Mouse (Mus musculus): ENCODE data around the gene Slc43a3. TPM values are rescaled to one million over a fixed set of nuclear protein-coding genes. Genes with fewer than 3 reads are reported as not detected.

The Slc43a3 gene
- polyA plus RNA-seq, 1 experiment = 26.0 TPM

DNA sequence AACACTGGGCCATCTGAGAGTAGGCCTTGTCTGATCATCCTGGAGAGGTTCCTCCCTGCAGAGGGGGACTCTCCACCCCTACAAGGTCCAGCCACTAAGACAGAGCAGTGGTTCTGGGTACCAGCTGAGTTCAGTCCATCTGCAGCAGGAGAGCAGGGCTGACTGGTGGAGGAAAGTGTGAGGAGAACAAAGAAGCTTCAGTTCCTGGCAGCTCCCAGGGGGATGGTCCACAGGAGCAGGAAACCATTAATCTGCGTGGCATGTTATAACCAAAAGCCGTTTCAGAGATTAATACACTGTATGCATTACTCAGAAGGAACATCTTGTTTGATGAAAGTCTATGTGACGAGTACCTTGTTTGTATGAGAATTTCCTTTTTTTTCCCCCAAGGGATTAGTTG, 23.7 kb upstream of the Slc43a3 start:
- H3K4me1 ChIP-seq (ENCODE audit: control insufficient read depth, insufficient read depth, low read length) = no peaks in the 10 kb centered on the region
- TF ChIP-seq CTCF (IDR thresholded peaks at IDR 0.05; ENCODE audit: borderline replicate concordance, insufficient read depth, low read length) (no peak), POLR2A (IDR thresholded peaks at IDR 0.05; ENCODE audit: low read depth, low read length) (no peak)
- H3K27ac ChIP-seq (ENCODE audit: insufficient read depth, low read length) = no peak overlapping the region
- no peak overlapping the region for H3K4me3 ChIP-seq (ENCODE audit: insufficient read depth, low read length)

DNA sequence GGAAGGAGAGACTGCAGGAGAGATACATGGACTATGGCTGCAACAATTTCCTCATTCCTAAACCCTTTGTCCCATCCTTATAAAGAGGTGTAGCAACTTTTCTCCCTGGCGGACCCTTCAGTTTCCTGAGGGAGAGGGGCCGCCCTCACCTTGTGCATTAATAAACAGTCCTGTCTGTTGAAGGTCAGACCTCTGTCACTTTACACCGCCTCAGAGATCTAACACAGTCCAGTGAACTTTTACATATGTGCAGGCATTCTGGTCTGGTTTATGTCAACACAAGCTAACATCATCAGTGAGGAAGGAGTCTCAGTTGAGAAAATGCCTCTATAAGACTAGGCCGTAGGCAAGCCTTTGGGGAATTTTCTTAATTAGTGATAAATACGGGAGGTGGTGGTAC, 22.5 kb upstream of the Slc43a3 start:
- no peak overlapping the region for H3K27ac ChIP-seq (ENCODE audit: insufficient read depth, low read length)
- TF ChIP-seq POLR2A (IDR thresholded peaks at IDR 0.05; ENCODE audit: low read depth, low read length) = no peak
- no peaks in the 10 kb centered on the region for H3K4me1 ChIP-seq (ENCODE audit: control insufficient read depth, insufficient read depth, low read length)
- no peak overlapping the region for H3K4me3 ChIP-seq (ENCODE audit: insufficient read depth, low read length)

DNA sequence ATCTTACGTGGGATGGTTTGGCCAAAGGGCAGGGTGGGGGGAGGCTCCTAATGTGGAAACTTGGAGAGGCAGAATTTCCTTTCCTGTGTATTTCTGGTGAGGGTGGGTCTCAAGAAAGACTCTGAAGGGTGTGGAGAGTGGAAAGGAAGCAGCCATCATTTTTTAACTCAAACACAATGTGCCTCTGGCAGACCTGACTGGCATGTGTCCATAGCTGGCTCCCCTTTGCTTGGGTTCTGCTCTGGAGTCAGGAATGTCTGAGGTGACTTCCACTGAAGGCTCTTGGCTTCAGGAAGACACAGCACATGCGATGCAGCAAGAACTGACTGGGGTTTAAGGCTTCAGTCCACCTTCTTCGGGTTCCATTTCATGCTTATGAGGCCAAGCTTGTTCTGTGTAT, 21.0 kb upstream of the Slc43a3 start:
- Histone ChIP-seq H3K4me1 (ENCODE audit: control insufficient read depth, insufficient read depth, low read length) (no peaks in the 10 kb centered on the region), H3K27ac (ENCODE audit: insufficient read depth, low read length) (no peak overlapping the region), H3K4me3 (ENCODE audit: insufficient read depth, low read length) (no peak overlapping the region)
- TF ChIP-seq CTCF (IDR thresholded peaks at IDR 0.05; ENCODE audit: borderline replicate concordance, insufficient read depth, low read length) = no peak
- TF ChIP-seq POLR2A (IDR thresholded peaks at IDR 0.05; ENCODE audit: low read depth, low read length) = no peak

GRCm38 (mm10) chr2:84916548-84917320, 19.6 kb upstream of the Slc43a3 start:
- Histone ChIP-seq H3K4me1 (ENCODE audit: control insufficient read depth, insufficient read depth, low read length) (no peaks in the 10 kb centered on the region), H3K27ac (ENCODE audit: insufficient read depth, low read length) (no peak overlapping the region), H3K4me3 (ENCODE audit: insufficient read depth, low read length) (no peak overlapping the region)
- TF ChIP-seq POLR2A (IDR thresholded peaks at IDR 0.05; ENCODE audit: low read depth, low read length) (no peak), CTCF (IDR thresholded peaks at IDR 0.05; ENCODE audit: borderline replicate concordance, insufficient read depth, low read length) (no peak)

GRCm38 (mm10) chr2:84918188-84918587, 18.2 kb upstream of the Slc43a3 start:
- no peak overlapping the region for H3K4me3 ChIP-seq (ENCODE audit: insufficient read depth, low read length)
- no peak overlapping the region for H3K27ac ChIP-seq (ENCODE audit: insufficient read depth, low read length)
- TF ChIP-seq POLR2A (IDR thresholded peaks at IDR 0.05; ENCODE audit: low read depth, low read length) (no peak), CTCF (IDR thresholded peaks at IDR 0.05; ENCODE audit: borderline replicate concordance, insufficient read depth, low read length) (no peak)
- no peaks in the 10 kb centered on the region for H3K4me1 ChIP-seq (ENCODE audit: control insufficient read depth, insufficient read depth, low read length)

- no peaks in the 10 kb centered on the region for H3K4me1 ChIP-seq (ENCODE audit: control insufficient read depth, insufficient read depth, low read length)
- no peak overlapping the region for H3K27ac ChIP-seq (ENCODE audit: insufficient read depth, low read length)
- TF ChIP-seq CTCF (IDR thresholded peaks at IDR 0.05; ENCODE audit: borderline replicate concordance, insufficient read depth, low read length) = no peak
- no peak for TF ChIP-seq POLR2A (IDR thresholded peaks at IDR 0.05; ENCODE audit: low read depth, low read length)
Observed at GRCm38 (mm10) chr2:84919601-84920108, 16.7 kb upstream of the Slc43a3 start.

DNA sequence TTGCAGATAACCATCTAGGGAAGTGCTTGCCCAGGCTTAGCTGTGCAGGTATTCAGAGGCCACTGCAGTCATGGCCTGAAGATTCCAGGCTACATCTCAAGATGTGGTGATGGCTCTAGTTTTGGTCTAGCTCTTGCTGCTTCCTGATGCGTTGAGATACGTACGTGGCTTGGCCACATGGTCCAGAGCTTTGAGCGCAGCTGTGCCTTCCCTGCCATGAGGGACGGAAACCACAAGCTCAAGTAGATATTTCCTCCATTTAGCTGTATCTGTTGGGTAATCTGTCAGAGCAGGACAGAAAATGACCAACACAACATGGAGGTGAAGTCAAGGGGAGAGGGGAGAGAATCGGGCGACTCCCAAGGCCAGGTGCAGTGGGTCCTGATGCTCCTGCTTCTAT, 6.2 kb upstream of the Slc43a3 start:
- no peak for TF ChIP-seq POLR2A (IDR thresholded peaks at IDR 0.05; ENCODE audit: low read depth, low read length)
- no peak for TF ChIP-seq CTCF (IDR thresholded peaks at IDR 0.05; ENCODE audit: borderline replicate concordance, insufficient read depth, low read length)
- Histone ChIP-seq H3K27ac (ENCODE audit: insufficient read depth, low read length) (no peak overlapping the region), H3K4me3 (ENCODE audit: insufficient read depth, low read length) (no peak overlapping the region), H3K4me1 (ENCODE audit: control insufficient read depth, insufficient read depth, low read length) (no peaks in the 10 kb centered on the region)

More at GRCm38 (mm10) chr2:84919601-84920108, 16.7 kb upstream of the Slc43a3 start:
- H3K4me3 ChIP-seq (ENCODE audit: insufficient read depth, low read length) = no peak overlapping the region

- no peak for TF ChIP-seq POLR2A (IDR thresholded peaks at IDR 0.05; ENCODE audit: low read depth, low read length)
- no peak for TF ChIP-seq CTCF (IDR thresholded peaks at IDR 0.05; ENCODE audit: borderline replicate concordance, insufficient read depth, low read length)
- H3K27ac ChIP-seq (ENCODE audit: insufficient read depth, low read length) = no peak overlapping the region
Observed at GRCm38 (mm10) chr2:84933992-84934648, 2.3 kb upstream of the Slc43a3 start.

DNA sequence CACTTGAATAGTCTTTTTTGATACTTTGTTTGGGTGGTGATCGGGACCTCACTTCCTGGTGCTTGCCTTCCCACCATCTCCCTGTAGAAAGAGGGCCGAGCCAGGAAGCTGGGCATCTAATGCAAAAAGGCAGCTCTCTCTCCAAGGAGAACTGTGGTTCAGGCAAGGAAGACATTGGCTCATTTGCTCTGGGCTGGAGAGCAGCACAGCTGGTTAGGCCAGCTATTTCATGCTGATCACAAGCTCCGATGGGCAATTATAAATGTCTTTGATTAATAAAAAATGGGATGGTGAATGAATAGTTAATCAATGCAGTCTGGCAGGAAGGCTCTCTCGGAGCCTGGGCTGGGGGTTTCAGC, 1.8 kb upstream of the Slc43a3 start:
- TF ChIP-seq POLR2A (IDR thresholded peaks at IDR 0.05; ENCODE audit: low read depth, low read length) (no peak), CTCF (IDR thresholded peaks at IDR 0.05; ENCODE audit: borderline replicate concordance, insufficient read depth, low read length) (no peak)
- H3K4me3 ChIP-seq (ENCODE audit: insufficient read depth, low read length) = no peak overlapping the region
- H3K27ac ChIP-seq (ENCODE audit: insufficient read depth, low read length) = no peak overlapping the region
- no peaks in the 10 kb centered on the region for H3K4me1 ChIP-seq (ENCODE audit: control insufficient read depth, insufficient read depth, low read length)

More at GRCm38 (mm10) chr2:84933992-84934648, 2.3 kb upstream of the Slc43a3 start:
- Histone ChIP-seq H3K4me1 (ENCODE audit: control insufficient read depth, insufficient read depth, low read length) (no peaks in the 10 kb centered on the region), H3K4me3 (ENCODE audit: insufficient read depth, low read length) (no peak overlapping the region)

DNA sequence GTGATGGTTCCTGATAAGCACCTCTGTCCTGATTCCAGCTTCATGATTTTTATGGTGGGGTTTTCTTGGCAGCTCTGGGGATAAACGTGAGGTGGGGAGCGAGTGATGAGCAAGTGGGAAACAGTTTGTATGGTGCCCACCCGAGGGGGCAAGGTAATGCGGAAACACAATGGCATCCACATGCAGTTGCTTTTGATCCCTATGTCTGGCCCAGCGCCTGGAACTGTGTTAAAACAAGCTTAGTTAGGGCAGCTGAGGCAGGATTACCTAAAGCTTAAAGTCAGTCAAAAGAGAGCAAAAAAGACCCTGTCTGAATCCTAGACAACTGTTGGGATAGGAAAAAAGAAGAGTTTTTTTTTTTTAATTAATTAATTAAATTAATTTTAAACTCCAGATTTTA, 1.3 kb upstream of the Slc43a3 start:
- TF ChIP-seq CTCF (IDR thresholded peaks at IDR 0.05; ENCODE audit: borderline replicate concordance, insufficient read depth, low read length) (no peak), POLR2A (IDR thresholded peaks at IDR 0.05; ENCODE audit: low read depth, low read length) (no peak)
- no peak overlapping the region for H3K27ac ChIP-seq (ENCODE audit: insufficient read depth, low read length)
- no peaks in the 10 kb centered on the region for H3K4me1 ChIP-seq (ENCODE audit: control insufficient read depth, insufficient read depth, low read length)
- no peak overlapping the region for H3K4me3 ChIP-seq (ENCODE audit: insufficient read depth, low read length)
